Mouse (Mus musculus) MEL (cell line): ENCODE results near the gene Nkx1-2. TPM values are rescaled to one million over a fixed set of nuclear protein-coding genes. Genes with fewer than 3 reads are reported as not detected.

Experiments
- DNase-seq: peaks from one replicate; pipeline ENCODE4 v3.0.0; 2011; ENCODE audit warnings: low read depth, low spot score
- H3K27ac ChIP-seq: 2 replicates; pipeline ENCODE4 v1.5.1; 2012; ENCODE audit warnings: low read depth, mild to moderate bottlenecking, control low read depth, low read length, moderate library complexity; ENCODE audit not compliant: control insufficient read depth
- H3K27me3 ChIP-seq, 2 experiments: fragments of 150-350 bp in 1 of 2; sonication (generic) in 1 of 2; 2 replicates each; pipeline ENCODE4 v1.6.1; 2012; ENCODE audit warnings: low read length in 2 of 2, mild to moderate bottlenecking in 2 of 2, improper control_type of control experiment in 1 of 2, moderate library complexity in 1 of 2; ENCODE audit not compliant: insufficient read depth in 2 of 2, control insufficient read depth in 1 of 2
- H3K36me3 ChIP-seq, 2 experiments: 2 replicates each; pipeline ENCODE4 v1.6.1; 2012 to 2014; ENCODE audit warnings: low read length in 2 of 2, improper control_type of control experiment in 1 of 2, inconsistent platforms in 1 of 2, mild to moderate bottlenecking in 1 of 2; ENCODE audit not compliant: insufficient read depth in 2 of 2, control insufficient read depth in 1 of 2
- H3K4me1 ChIP-seq, 2 experiments: fragments of 150-350 bp in 1 of 2; sonication (generic) in 1 of 2; 2 replicates each; pipeline ENCODE4 v1.6.1; 2012; ENCODE audit warnings: low read length in 2 of 2, improper control_type of control experiment in 1 of 2, mild to moderate bottlenecking in 1 of 2; ENCODE audit not compliant: insufficient read depth in 2 of 2, control insufficient read depth in 1 of 2
- H3K4me3 ChIP-seq, 2 experiments: fragments of 150-350 bp in 1 of 2; sonication (generic) in 1 of 2; 2 replicates each; pipeline ENCODE4 v1.5.1; 2012; ENCODE audit warnings: low read depth in 2 of 2, low read length in 2 of 2, mild to moderate bottlenecking in 2 of 2, moderate library complexity in 2 of 2, control low read depth in 1 of 2, improper control_type of control experiment in 1 of 2; ENCODE audit not compliant: control insufficient read depth in 1 of 2, insufficient read depth in 1 of 2
- H3K79me2 ChIP-seq: 2 replicates; pipeline ENCODE4 v1.6.1; 2012; ENCODE audit warnings: mild to moderate bottlenecking, low read length, moderate library complexity; ENCODE audit not compliant: control insufficient read depth, poor library complexity, insufficient read depth
- H3K9ac ChIP-seq: 2 replicates; pipeline ENCODE4 v1.6.1; 2012; ENCODE audit warnings: low read depth, mild to moderate bottlenecking, control low read depth, low read length, moderate library complexity; ENCODE audit not compliant: control insufficient read depth, poor library complexity, severe bottlenecking
- H3K9me3 ChIP-seq: fragments of 150-350 bp; sonication (generic); replicated peaks from 2 replicates; pipeline ENCODE4 v1.6.1; 2012; ENCODE audit warnings: mild to moderate bottlenecking, low read length, improper control_type of control experiment, moderate library complexity; ENCODE audit not compliant: insufficient read depth
- CHD1 ChIP-seq: IDR thresholded peaks from 2 replicates; pipeline ENCODE4 v1.6.1; 2012; ENCODE audit warnings: low read depth, mild to moderate bottlenecking, inconsistent platforms, low read length, improper control_type of control experiment
- CTCF ChIP-seq, 3 experiments: IDR thresholded peaks in 2 of 3; conservative IDR thresholded peaks in 1 of 3; 2 replicates each; pipeline ENCODE4 v1.5.1; 2011 to 2012; ENCODE audit warnings: low read length in 3 of 3, low read depth in 2 of 3, mild to moderate bottlenecking in 2 of 3, improper control_type of control experiment in 1 of 3, inconsistent platforms in 1 of 3, mixed read lengths in 1 of 3, moderate library complexity in 1 of 3; ENCODE audit not compliant: control insufficient read depth in 1 of 3, insufficient read depth in 1 of 3, poor library complexity in 1 of 3, severe bottlenecking in 1 of 3
- ELF1 ChIP-seq: IDR thresholded peaks from 2 replicates; pipeline ENCODE4 v1.6.1; 2014; ENCODE audit warnings: low read depth, mild to moderate bottlenecking, inconsistent platforms, low read length, improper control_type of control experiment, moderate library complexity
- JUND ChIP-seq: IDR thresholded peaks from 2 replicates; pipeline ENCODE4 v1.6.1; 2011; ENCODE audit warnings: low read depth, mild to moderate bottlenecking, improper control_type of control experiment, low read length
- KAT2A ChIP-seq: conservative IDR thresholded peaks from 2 replicates; pipeline ENCODE4 v1.6.1; 2012; ENCODE audit warnings: low read depth, low read length, improper control_type of control experiment, inconsistent platforms
- MAX ChIP-seq: IDR thresholded peaks from 2 replicates; pipeline ENCODE4 v1.6.1; 2011; ENCODE audit warnings: low read length, improper control_type of control experiment
- MEF2A ChIP-seq: IDR thresholded peaks from 2 replicates; pipeline ENCODE4 v1.6.1; 2014; ENCODE audit warnings: low read depth, mild to moderate bottlenecking, inconsistent platforms, low read length, improper control_type of control experiment; ENCODE audit not compliant: poor library complexity, insufficient replicate concordance, severe bottlenecking; ENCODE audit errors: extremely low read depth
- MXI1 ChIP-seq: IDR thresholded peaks from 2 replicates; pipeline ENCODE4 v1.6.1; 2011; ENCODE audit warnings: mild to moderate bottlenecking, low read depth, low read length, improper control_type of control experiment
- MYB ChIP-seq: IDR thresholded peaks from 2 replicates; pipeline ENCODE4 v1.6.1; 2011; ENCODE audit warnings: mild to moderate bottlenecking, low read depth, low read length, improper control_type of control experiment
- MYC ChIP-seq: IDR thresholded peaks from 2 replicates; pipeline ENCODE4 v1.6.1; 2011; ENCODE audit warnings: low read depth, mild to moderate bottlenecking, low read length, improper control_type of control experiment, moderate library complexity
- NELFE ChIP-seq: IDR thresholded peaks from 2 replicates; pipeline ENCODE4 v1.6.1; 2011; ENCODE audit warnings: low read depth, low read length, improper control_type of control experiment
- POLR2A ChIP-seq, 2 experiments: IDR thresholded peaks; 2 replicates each; pipeline ENCODE4 v1.6.1; 2011 to 2012; ENCODE audit warnings: low read length in 2 of 2, mild to moderate bottlenecking in 2 of 2, control low read depth in 1 of 2, improper control_type of control experiment in 1 of 2, low read depth in 1 of 2, moderate library complexity in 1 of 2; ENCODE audit not compliant: control insufficient read depth in 1 of 2, insufficient read depth in 1 of 2, poor library complexity in 1 of 2
- POLR2AphosphoS2 ChIP-seq: IDR thresholded peaks from 2 replicates; pipeline ENCODE4 v1.6.1; 2011; ENCODE audit warnings: low read length, improper control_type of control experiment
- RAD21 ChIP-seq: IDR thresholded peaks from 2 replicates; pipeline ENCODE4 v1.6.1; 2011; ENCODE audit warnings: mild to moderate bottlenecking, low read depth, low read length, improper control_type of control experiment
- RCOR1 ChIP-seq: IDR thresholded peaks from 2 replicates; pipeline ENCODE4 v1.6.1; 2012; ENCODE audit warnings: low read depth, mild to moderate bottlenecking, inconsistent platforms, low read length, improper control_type of control experiment
- SMC3 ChIP-seq: IDR thresholded peaks from 2 replicates; pipeline ENCODE4 v1.6.1; 2011; ENCODE audit warnings: low read depth, low read length, improper control_type of control experiment
- UBTF ChIP-seq: IDR thresholded peaks from 2 replicates; pipeline ENCODE4 v1.6.1; 2012; ENCODE audit warnings: low read depth, mild to moderate bottlenecking, inconsistent platforms, low read length, improper control_type of control experiment, moderate library complexity, borderline replicate concordance; ENCODE audit not compliant: insufficient read depth
- ZKSCAN1 ChIP-seq: IDR thresholded peaks from 2 replicates; pipeline ENCODE4 v1.6.1; 2012; ENCODE audit warnings: low read depth, mild to moderate bottlenecking, inconsistent platforms, low read length, improper control_type of control experiment, moderate library complexity
- ZMIZ1 ChIP-seq: IDR thresholded peaks from 2 replicates; pipeline ENCODE4 v1.6.1; 2012; ENCODE audit warnings: low read depth, mild to moderate bottlenecking, inconsistent platforms, low read length, improper control_type of control experiment, moderate library complexity
- polyA plus RNA-seq, 2 experiments: library from polyadenylated mRNA; stranded (reverse) in 1 of 2; unstranded in 1 of 2; fragments of >175 nt in 1 of 2; fragments of >200 nt in 1 of 2; gene quantifications; 2 replicates each; pipeline versions ENCODE4 v1.2.1 to v1.2.4; 2012; ENCODE audit warnings: low replicate concordance in 2 of 2, low read depth in 1 of 2; ENCODE audit not compliant: insufficient read length in 2 of 2, insufficient read depth in 1 of 2, missing spikeins in 1 of 2
- total RNA-seq: library from RNA; depleted of rRNA; stranded (reverse); fragments of 300-350 nt; gene quantifications from 2 replicates; pipeline ENCODE4 v1.2.3, GENCODE M21; 2012

Gene Nkx1-2
- total and polyA plus RNA-seq, 3 experiments = 2.4 to 2.8 TPM; not detected in 1

DNA sequence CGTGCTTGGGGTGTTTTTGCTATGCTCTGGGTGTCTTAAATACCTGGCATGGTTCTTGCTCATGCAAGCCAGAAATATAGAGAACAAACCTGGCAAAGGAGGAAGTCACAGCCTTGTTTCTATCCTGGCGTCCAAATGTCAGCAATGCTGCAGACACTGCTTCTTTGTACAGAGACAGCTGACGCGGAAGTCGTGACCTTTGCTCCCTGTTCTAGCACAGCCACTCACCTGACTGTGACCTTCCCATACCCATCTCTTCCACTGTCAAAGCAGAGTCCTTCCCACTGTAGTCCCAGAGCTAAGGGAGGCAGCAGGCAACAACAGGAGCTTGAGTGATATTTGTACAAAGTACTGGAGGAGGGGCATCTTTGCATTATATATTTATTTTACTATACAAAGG lies 9.8 kb downstream of the Nkx1-2 start:
- Histone ChIP-seq H3K9me3 (no peaks in the 10 kb centered on the region), H3K36me3 (peaks cover 0 to 24% of the 10 kb centered on the region in 2 experiments; a peak in 2 of 4 replicates), H3K9ac (no peak overlapping the region), H3K27me3 (no peaks in the 10 kb centered on the region), H3K27ac (no peak overlapping the region), H3K4me3 (no peak overlapping the region), H3K79me2 (no peaks in the 10 kb centered on the region), H3K4me1 (peaks cover 20 to 23% of the 10 kb centered on the region in 2 experiments)
- TF ChIP-seq CTCF (IDR thresholded peaks at IDR 0.05 in 2 of 3, conservative IDR thresholded peaks at IDR 0.05 in 1 of 3; ENCODE audit: control insufficient read depth in 1 of 3, insufficient read depth in 1 of 3, low read depth in 2 of 3, low read length in 3 of 3, poor library complexity in 1 of 3, severe bottlenecking in 1 of 3) (no peak), ZKSCAN1 (no peak), UBTF (no peak), POLR2AphosphoS2 (no peak)
- no peak for DNase-seq

DNA sequence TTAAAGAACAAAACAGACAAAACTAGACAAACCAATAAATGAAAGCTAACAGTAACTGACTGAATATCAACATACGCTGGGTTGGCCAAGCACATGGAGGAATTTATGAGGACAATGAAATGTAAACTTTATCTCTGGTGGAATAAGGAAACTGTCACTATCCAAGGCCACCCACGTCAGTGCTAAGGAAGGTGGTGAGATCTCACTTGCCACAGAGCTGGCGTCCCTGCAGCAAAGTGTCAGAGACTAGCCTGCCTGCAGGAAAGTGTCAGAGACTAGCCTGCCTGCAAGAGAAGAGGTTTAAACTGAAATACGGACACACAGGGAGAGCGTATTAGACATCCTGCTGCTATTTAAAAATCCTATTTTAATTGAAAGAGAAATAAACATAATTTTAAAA lies 12.3 kb downstream of the Nkx1-2 start:
- no peak overlapping the region for H3K4me3 ChIP-seq
- no peak for DNase-seq
- H3K9me3 ChIP-seq = no peaks in the 10 kb centered on the region
- H3K27me3 ChIP-seq = no peaks in the 10 kb centered on the region
- peaks cover 3 to 8% of the 10 kb centered on the region in 2 experiments for H3K4me1 ChIP-seq
- TF ChIP-seq MEF2A = no peak
- no peak for TF ChIP-seq MYB
- no peak for TF ChIP-seq ELF1
- no peak for TF ChIP-seq KAT2A
- TF ChIP-seq RCOR1 = no peak
- TF ChIP-seq NELFE = no peak
- no peak for TF ChIP-seq ZMIZ1
- no peak for TF ChIP-seq SMC3
- TF ChIP-seq JUND = no peak
- no peak for TF ChIP-seq POLR2A (IDR thresholded peaks at IDR 0.05; ENCODE audit: control insufficient read depth in 1 of 2, insufficient read depth in 1 of 2, low read depth in 1 of 2, low read length in 2 of 2, poor library complexity in 1 of 2)
- no peak for TF ChIP-seq MYC
- no peak for TF ChIP-seq POLR2AphosphoS2
- no peak for TF ChIP-seq MAX
- no peak for TF ChIP-seq RAD21
- TF ChIP-seq MXI1 = no peak
- no peak for TF ChIP-seq CHD1
- H3K36me3 ChIP-seq = no peaks in the 10 kb centered on the region; a peak in 2 of 4 replicates
- H3K79me2 ChIP-seq = no peaks in the 10 kb centered on the region
- no peak overlapping the region for H3K27ac ChIP-seq
- no peak overlapping the region for H3K9ac ChIP-seq
